Mouse (Mus musculus) embryonic facial prominence, embryonic 14.5 days (tissue): Measurements from ENCODE around the gene Mtnr1b. TPM values are rescaled to one million over a fixed set of nuclear protein-coding genes. Genes with fewer than 3 reads are reported as not detected.

ENCODE experiments used
- ATAC-seq: fragments of 200-750 bp; cut with Nextera tagmentation; 2 replicates; pipeline ENCODE4 v1.8.0; 2017; ENCODE audit warnings: low read depth, moderate number of reproducible peaks, moderate TSS enrichment
- DNase-seq: peaks from one replicate; pipeline ENCODE4 v3.0.0-alpha.2; 2015; ENCODE audit warnings: low spot score
- H3K27ac ChIP-seq: fragments of 300-500 bp; sonication (generic); replicated peaks from 2 replicates; pipeline ENCODE4 v1.5.1; 2014; ENCODE audit warnings: low read depth, mild to moderate bottlenecking, low read length, moderate library complexity
- H3K27me3 ChIP-seq: fragments of 300-500 bp; sonication (generic); replicated peaks from 2 replicates; pipeline ENCODE4 v1.6.1; 2014; ENCODE audit warnings: low read length; ENCODE audit not compliant: control insufficient read depth, insufficient read depth
- H3K36me3 ChIP-seq: fragments of 300-500 bp; sonication (generic); 2 replicates; pipeline ENCODE4 v1.6.1; 2014; ENCODE audit warnings: low read length, mixed read lengths; ENCODE audit not compliant: control insufficient read depth, insufficient read depth
- H3K4me1 ChIP-seq: fragments of 300-500 bp; sonication (generic); 2 replicates; pipeline ENCODE4 v1.6.1; 2014; ENCODE audit warnings: antibody characterized with exemption, low read length; ENCODE audit not compliant: control insufficient read depth, insufficient read depth
- H3K4me2 ChIP-seq: fragments of 300-500 bp; sonication (generic); 2 replicates; pipeline ENCODE4 v1.6.1; 2014; ENCODE audit warnings: low read depth, mild to moderate bottlenecking, low read length, moderate library complexity, mixed read lengths
- H3K4me3 ChIP-seq: fragments of 300-500 bp; sonication (generic); 2 replicates; pipeline ENCODE4 v1.5.1; 2014; ENCODE audit warnings: low read depth, mild to moderate bottlenecking, low read length
- H3K9ac ChIP-seq: fragments of 300-500 bp; sonication (generic); 2 replicates; pipeline ENCODE4 v1.6.1; 2014; ENCODE audit warnings: low read depth, mild to moderate bottlenecking, low read length, moderate library complexity, mixed read lengths
- H3K9me3 ChIP-seq: fragments of 300-500 bp; sonication (generic); 2 replicates; pipeline ENCODE4 v1.6.1; 2016; ENCODE audit warnings: low read length; ENCODE audit not compliant: control insufficient read depth
- WGBS: fragments of 180-500 bp; shearing (Covaris S2); extraction: QIAGEN DNeasy Blood & Tissue Kit; methylation state at CpG from one replicate; pipeline ENCODE4 v1.1.7; 2014; 5-methylcytosine and 5-hydroxymethylcytosine counted together
- polyA plus RNA-seq: library from polyadenylated mRNA; unstranded; fragments of >200 nt; fragmentation: Nextera tagmentation; extraction: Ambion mirVana; gene quantifications from 2 replicates; pipeline ENCODE4 v1.2.1, GENCODE M21; 2014

Mtnr1b gene
- polyA plus RNA-seq, 1 experiment from 2014 or later, result not detected

GRCm38 (mm10) chr9:15786192-15786591 is 88.2 kb downstream of the Mtnr1b start:
- no peak overlapping the region for H3K9ac ChIP-seq
- H3K9me3 ChIP-seq, result no peaks in the 10 kb centered on the region
- WGBS, result 64% methylated on average over 3 of the region's 3 CpGs
- H3K27ac ChIP-seq, result no peak overlapping the region
- no peak overlapping the region for H3K4me2 ChIP-seq
- no peaks in the 10 kb centered on the region for H3K4me1 ChIP-seq
- no peaks in the 10 kb centered on the region for H3K36me3 ChIP-seq
- no peak overlapping the region for H3K4me3 ChIP-seq
- ATAC-seq, result no peak
- DNase-seq, result no peak
- no peaks in the 10 kb centered on the region for H3K27me3 ChIP-seq

GRCm38 (mm10) chr9:15781936-15782335 is 92.4 kb downstream of the Mtnr1b start:
- H3K27ac ChIP-seq, result no peak overlapping the region
- no peaks in the 10 kb centered on the region for H3K4me1 ChIP-seq
- DNase-seq (no peak), ATAC-seq (peak; percentile 26; the same call in 1 of the 2 replicates)
- 63% methylated on average over 4 of the region's 4 CpGs for WGBS
- no peak overlapping the region for H3K4me2 ChIP-seq
- no peaks in the 10 kb centered on the region for H3K36me3 ChIP-seq
- no peak overlapping the region for H3K4me3 ChIP-seq
- no peaks in the 10 kb centered on the region for H3K27me3 ChIP-seq
- H3K9me3 ChIP-seq, result no peaks in the 10 kb centered on the region
- H3K9ac ChIP-seq, result no peak overlapping the region

- ATAC-seq (peak; percentile 72; the same call in 1 of the 2 replicates), DNase-seq (peak; percentile 54)
- Histone ChIP-seq H3K4me2 (no peak overlapping the region), H3K27me3 (no peaks in the 10 kb centered on the region), H3K27ac (no peak overlapping the region), H3K36me3 (no peaks in the 10 kb centered on the region), H3K4me3 (no peak overlapping the region), H3K4me1 (no peaks in the 10 kb centered on the region), H3K9ac (no peak overlapping the region), H3K9me3 (no peaks in the 10 kb centered on the region)
- whole genome bisulfite sequencing, result 50% methylated on average over 1 of the region's 1 CpGs
Observed at GRCm38 (mm10) chr9:15774911-15775310, 99.4 kb downstream of the Mtnr1b start.

Other genes starting within 250 kb of the Mtnr1b start
- gene Deup1, start 246.6 kb downstream of the Mtnr1b start, polyA plus RNA-seq, result 5.8 and 14.9 TPM in 2 replicates
- 23.1 and 26.6 TPM in 2 replicates for gene Slc36a4, start 164.8 kb downstream of the Mtnr1b start, polyA plus RNA-seq